Mouse (Mus musculus) lung, postnatal 0 days (tissue): ENCODE results near the gene Trim39. TPM values are rescaled to one million over a fixed set of nuclear protein-coding genes. Genes with fewer than 3 reads are reported as not detected.
"Not testable (repeated sequence)": the region's sequence is repeated elsewhere in the genome, so short reads cannot be mapped to it uniquely, and the experiment has no call there.

Experiments used
- ATAC-seq: fragments of 200-750 bp; cut with Nextera tagmentation; 2 replicates; pipeline ENCODE4 v1.8.0; 2017; ENCODE audit warnings: moderate library complexity
- DNase-seq: peaks from one replicate; pipeline ENCODE4 v3.0.0-alpha.2; 2016; ENCODE audit warnings: low spot score
- H3K27ac ChIP-seq: fragments of 300-500 bp; sonication (generic); 2 replicates; pipeline ENCODE4 v1.5.1; 2014; ENCODE audit warnings: antibody characterized with exemption, mild to moderate bottlenecking, low read length, mixed read lengths
- H3K27me3 ChIP-seq: fragments of 300-500 bp; sonication (generic); replicated peaks from 2 replicates; pipeline ENCODE4 v1.6.1; 2014; ENCODE audit warnings: low read length, mixed read lengths; ENCODE audit not compliant: insufficient read depth
- H3K36me3 ChIP-seq: fragments of 300-500 bp; sonication (generic); 2 replicates; pipeline ENCODE4 v1.6.1; 2014; ENCODE audit warnings: low read length, mixed read lengths; ENCODE audit not compliant: insufficient read depth
- H3K4me1 ChIP-seq: fragments of 300-500 bp; sonication (generic); 2 replicates; pipeline ENCODE4 v1.6.1; 2014; ENCODE audit warnings: antibody characterized with exemption, low read depth, low read length, mixed read lengths; ENCODE audit not compliant: insufficient read depth
- H3K4me2 ChIP-seq: fragments of 300-500 bp; sonication (generic); replicated peaks from 2 replicates; pipeline ENCODE4 v1.6.1; 2014; ENCODE audit warnings: low read depth, mild to moderate bottlenecking, low read length, moderate library complexity, mixed read lengths
- H3K4me3 ChIP-seq: fragments of 300-500 bp; sonication (generic); 2 replicates; pipeline ENCODE4 v1.5.1; 2014; ENCODE audit warnings: low read depth, low read length
- H3K9ac ChIP-seq: fragments of 300-500 bp; sonication (generic); replicated peaks from 2 replicates; pipeline ENCODE4 v1.6.1; 2014; ENCODE audit warnings: low read depth, mild to moderate bottlenecking
- H3K9me3 ChIP-seq: fragments of 300-500 bp; sonication (generic); 2 replicates; pipeline ENCODE4 v1.6.1; 2016; ENCODE audit warnings: low read length, mixed read lengths
- CTCF ChIP-seq: IDR thresholded peaks from 2 replicates; pipeline ENCODE4 v1.5.1; 2016; ENCODE audit warnings: antibody characterized with exemption, mild to moderate bottlenecking
- EP300 ChIP-seq: IDR thresholded peaks from 2 replicates; pipeline ENCODE4 v1.6.1; 2016; ENCODE audit warnings: antibody characterized with exemption, mild to moderate bottlenecking, control low read depth
- WGBS: fragments of 180-500 bp; shearing (Covaris S2); extraction: QIAGEN DNeasy Blood & Tissue Kit; methylation state at CpG from one replicate; pipeline ENCODE4 v1.1.7; 2014; 5-methylcytosine and 5-hydroxymethylcytosine counted together
- polyA plus RNA-seq: library from polyadenylated mRNA; unstranded; fragments of >200 nt; fragmentation: Nextera tagmentation; extraction: Ambion mirVana; gene quantifications from 2 replicates; pipeline ENCODE4 v1.2.1, GENCODE M21; 2015

Gene Trim39
- polyA plus RNA-seq, 1 experiment from 2014 or later: 9.2 TPM

DNA sequence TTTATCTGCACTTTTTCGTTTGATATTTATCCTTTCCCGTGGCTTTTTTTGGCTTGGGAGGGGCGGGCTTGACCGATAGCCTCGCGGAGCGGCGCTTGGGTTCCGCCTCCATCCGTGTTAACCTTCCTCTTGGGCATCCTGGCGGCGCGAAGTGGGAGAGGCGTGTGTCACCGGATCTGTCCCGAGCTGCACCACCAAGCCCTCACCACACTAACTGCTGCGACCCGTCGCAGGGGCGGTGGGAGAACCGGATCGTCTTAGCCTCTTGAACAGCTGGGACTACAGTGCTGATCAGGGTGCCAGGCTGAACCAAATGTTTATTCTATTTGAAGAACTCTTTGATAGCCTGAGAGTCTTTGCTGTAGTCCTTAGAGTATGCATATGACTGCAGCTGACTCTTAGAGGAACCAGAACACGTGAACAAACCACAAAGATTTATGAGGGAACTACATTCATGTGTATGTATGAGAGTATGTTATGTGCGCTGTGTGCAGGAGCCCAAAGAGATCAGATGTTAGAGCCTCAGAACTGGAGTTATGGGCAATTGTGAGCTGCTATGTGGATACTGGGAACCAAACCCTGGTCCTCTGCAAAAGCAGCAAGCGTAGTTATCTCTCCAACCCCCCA is 19.7 kb downstream of the Trim39 start:
- H3K4me1 ChIP-seq: no peaks in the 10 kb centered on the region; the same call in 1 of the 2 replicates
- H3K27me3 ChIP-seq: 0 out of 2 replicates have a peak, but pooled peaks cover 4% of the 10 kb centered on the region
- H3K27ac ChIP-seq: no peak overlapping the region
- peak overlapping the region; percentile 53 for H3K4me2 ChIP-seq
- DNase-seq: peak; percentile 68
- peak; percentile 32; the same call in 1 of the 2 replicates for TF ChIP-seq CTCF
- no peak for TF ChIP-seq EP300
- H3K36me3 ChIP-seq: no peaks in the 10 kb centered on the region
- no peak overlapping the region for H3K9ac ChIP-seq
- 5% methylated on average over 25 of the region's 25 CpGs for WGBS
- ATAC-seq: peak; percentile 71
- no peaks in the 10 kb centered on the region for H3K9me3 ChIP-seq
- H3K4me3 ChIP-seq: peak overlapping the region; percentile 12

GRCm38 (mm10) chr17:36248886-36249285 is 23.2 kb downstream of the Trim39 start:
- peak overlapping the region; percentile 32; the same call in 1 of the 2 replicates for H3K4me2 ChIP-seq
- no peak for ATAC-seq

DNA sequence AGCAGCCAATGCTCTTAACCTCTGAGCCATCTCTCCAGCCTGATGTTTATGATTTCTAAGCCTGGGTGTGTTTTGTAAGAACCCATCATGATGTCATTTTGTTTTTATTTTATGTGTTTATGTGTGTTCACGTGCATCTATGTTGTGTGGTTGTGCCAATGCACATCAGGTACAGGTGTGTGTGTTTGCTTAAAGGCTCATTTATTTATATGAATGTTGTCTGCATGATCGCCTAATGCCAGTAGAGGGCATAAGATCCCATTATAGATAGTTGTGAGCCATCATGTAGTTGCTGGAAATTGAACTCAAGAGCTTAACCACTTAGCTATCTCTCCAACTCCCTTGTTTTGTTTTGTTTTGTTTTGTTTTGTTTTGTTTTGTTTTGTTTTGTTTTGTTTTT is 26.3 kb downstream of the Trim39 start:
- H3K27ac ChIP-seq: no peak overlapping the region
- TF ChIP-seq CTCF: peak; percentile 42
- TF ChIP-seq EP300: no peak
- ATAC-seq (no peak), DNase-seq (no peak)
- H3K4me1 ChIP-seq: no peaks in the 10 kb centered on the region
- H3K9me3 ChIP-seq: no peaks in the 10 kb centered on the region
- no peaks in the 10 kb centered on the region for H3K36me3 ChIP-seq
- no peak overlapping the region for H3K4me3 ChIP-seq
- 0 out of 2 replicates have a peak, but pooled peaks cover 4% of the 10 kb centered on the region for H3K27me3 ChIP-seq
- H3K4me2 ChIP-seq: no peak overlapping the region
- 81% methylated on average over 2 of the region's 2 CpGs for WGBS
- no peak overlapping the region for H3K9ac ChIP-seq

More at GRCm38 (mm10) chr17:36248886-36249285, 23.2 kb downstream of the Trim39 start:
- 30% methylated on average over 33 of the region's 33 CpGs for WGBS
- Histone ChIP-seq H3K9me3 (no peaks in the 10 kb centered on the region), H3K4me1 (no peaks in the 10 kb centered on the region), H3K4me3 (peak overlapping the region; percentile 5; the same call in 1 of the 2 replicates), H3K9ac (no peak overlapping the region), H3K27me3 (0 out of 2 replicates have a peak, but pooled peaks cover 4% of the 10 kb centered on the region), H3K36me3 (no peaks in the 10 kb centered on the region), H3K27ac (no peak overlapping the region)
- no peak for DNase-seq
- TF ChIP-seq CTCF (no peak), EP300 (no peak)

- Histone ChIP-seq H3K4me3 (no peak overlapping the region), H3K9me3 (no peaks in the 10 kb centered on the region), H3K9ac (no peak overlapping the region), H3K27me3 (no peaks in the 10 kb centered on the region), H3K36me3 (no peaks in the 10 kb centered on the region), H3K4me2 (no peak overlapping the region), H3K4me1 (no peaks in the 10 kb centered on the region), H3K27ac (no peak overlapping the region)
- no peak for ATAC-seq
- TF ChIP-seq EP300 (no peak), CTCF (peak; percentile 32; the same call in 1 of the 2 replicates)
- WGBS: 33% methylated on average over 5 of the region's 5 CpGs
- no peak for DNase-seq
Observed at GRCm38 (mm10) chr17:36244031-36244430, 28.0 kb downstream of the Trim39 start.

- H3K9ac ChIP-seq: no peak overlapping the region
- no peak overlapping the region for H3K4me2 ChIP-seq
- H3K4me3 ChIP-seq: no peak overlapping the region
- H3K27ac ChIP-seq: no peak overlapping the region
- ATAC-seq (no peak; the same call in 1 of the 2 replicates), DNase-seq (no peak)
- H3K27me3 ChIP-seq: no peaks in the 10 kb centered on the region
- TF ChIP-seq EP300: no peak
- TF ChIP-seq CTCF: no peak
- no peaks in the 10 kb centered on the region for H3K4me1 ChIP-seq
- 5% methylated on average over 5 of the region's 5 CpGs for WGBS
- H3K9me3 ChIP-seq: no peaks in the 10 kb centered on the region
- no peaks in the 10 kb centered on the region for H3K36me3 ChIP-seq
Observed at GRCm38 (mm10) chr17:36240637-36241213, 31.3 kb downstream of the Trim39 start.

DNA sequence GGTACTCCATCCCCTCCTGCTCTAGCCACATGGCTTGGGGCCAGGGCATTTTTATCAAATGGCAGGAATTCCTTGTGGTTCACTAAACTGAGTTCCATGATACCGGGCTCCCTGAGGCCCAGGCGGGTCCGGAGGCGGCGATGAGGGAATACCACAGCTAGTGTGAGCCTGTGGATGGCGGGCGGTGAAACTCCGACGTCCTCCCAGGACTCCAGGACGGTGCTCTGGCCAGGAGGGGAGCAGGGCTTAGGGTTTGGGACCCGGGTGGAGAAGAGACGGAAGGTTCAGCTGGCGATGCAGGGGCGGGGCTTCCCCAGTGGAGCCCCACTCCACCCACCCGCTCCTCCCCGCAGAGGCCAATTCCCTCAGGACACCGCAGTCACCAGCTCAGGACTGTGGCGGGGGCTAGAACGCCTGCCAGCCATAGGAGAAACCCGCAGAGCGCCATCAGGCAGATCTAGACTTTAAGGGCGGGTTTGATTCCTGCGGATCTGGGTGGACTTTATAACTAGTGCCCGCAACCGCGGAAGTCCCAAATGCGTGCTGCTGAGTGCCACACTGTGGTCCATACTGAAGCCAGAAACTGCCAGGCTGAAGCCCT is 34.6 kb downstream of the Trim39 start:
- Histone ChIP-seq H3K36me3 (no peaks in the 10 kb centered on the region), H3K4me1 (no peaks in the 10 kb centered on the region), H3K9me3 (no peaks in the 10 kb centered on the region), H3K27ac (no peak overlapping the region), H3K9ac (peak overlapping the region; percentile 32; the same call in 1 of the 2 replicates), H3K27me3 (no peaks in the 10 kb centered on the region), H3K4me3 (peak overlapping the region; percentile 39), H3K4me2 (peak overlapping the region; percentile 66)
- peak; percentile 72 for ATAC-seq
- DNase-seq: no peak
- TF ChIP-seq EP300: no peak
- no peak for TF ChIP-seq CTCF
- WGBS: 1% methylated on average over 26 of the region's 27 CpGs

- not testable (repeated sequence) for H3K36me3 ChIP-seq, DNase-seq, H3K9ac ChIP-seq, H3K4me1 ChIP-seq, H3K27ac ChIP-seq, ATAC-seq, H3K9me3 ChIP-seq, H3K4me3 ChIP-seq, H3K27me3 ChIP-seq, H3K4me2 ChIP-seq
- 12% methylated on average over 8 of the region's 9 CpGs for WGBS
Observed at GRCm38 (mm10) chr17:36235300-36235699, 36.7 kb downstream of the Trim39 start.
